Mouse (Mus musculus): ENCODE measurements around the gene Ddx39. TPM values are rescaled to one million over a fixed set of nuclear protein-coding genes. Genes with fewer than 3 reads are reported as not detected.

Ddx39 gene
- 141 and 142 TPM in 2 replicates for polyA plus RNA-seq (2016; fragmentation: Nextera tagmentation; extraction: Ambion mirVana)

- ATAC-seq (ENCODE audit: low FRiP score, low read depth): peak; percentile 100
- H3K9me3 ChIP-seq: no peaks in the 10 kb centered on the region
- peaks cover 9% of the 10 kb centered on the region for H3K36me3 ChIP-seq
- WGBS: under 1% methylated on average over 63 of the region's 63 CpGs
- H3K9ac ChIP-seq: peak within 1 kb of the TSS; percentile 75
- H3K4me3 ChIP-seq: peak within 1 kb of the TSS; percentile 84
- no peaks in the 10 kb centered on the region for H3K27me3 ChIP-seq (replicated peaks)
- H3K4me2 ChIP-seq (replicated peaks): peak within 1 kb of the TSS; percentile 90
- H3K4me1 ChIP-seq: peaks cover 19% of the 10 kb centered on the region
- H3K27ac ChIP-seq: peak within 1 kb of the TSS; percentile 83; the same call in 1 of the 2 replicates
Measured at GRCm38 (mm10) chr8:83715031-83715690, at the start of gene Ddx39. TSS of gene Ddx39 (plus strand) at chr8:83715177.

- Histone ChIP-seq H3K4me1 (peaks cover 39% of the 10 kb centered on the region), H3K36me3 (peaks cover 36% of the 10 kb centered on the region), H3K4me2 (replicated peaks) (0 out of 2 replicates have a peak within 1 kb of the TSS, but pooled peaks have one; percentile 18), H3K9ac (no peak within 1 kb of the TSS), H3K27ac (no peak within 1 kb of the TSS), H3K4me3 (no peak within 1 kb of the TSS), H3K9me3 (no peaks in the 10 kb centered on the region), H3K27me3 (replicated peaks) (peaks cover 15% of the 10 kb centered on the region)
- 35% methylated on average over 14 of the region's 14 CpGs for WGBS
- no peak for ATAC-seq (ENCODE audit: low FRiP score, low read depth)
Measured at GRCm38 (mm10) chr8:83665969-83666865, 48.8 kb upstream of the Ddx39 start, which contains the start of gene Ptger1. TSS of gene Ptger1 (plus strand) at chr8:83666678.

- Histone ChIP-seq H3K9ac (no peak overlapping the region), H3K36me3 (peaks cover 40% of the 10 kb centered on the region), H3K4me3 (no peak overlapping the region), H3K27ac (no peak overlapping the region), H3K9me3 (no peaks in the 10 kb centered on the region), H3K27me3 (replicated peaks) (peaks cover 15% of the 10 kb centered on the region), H3K4me2 (replicated peaks) (0 out of 2 replicates have a peak overlapping the region, but pooled peaks have one; percentile 18), H3K4me1 (peaks cover 33% of the 10 kb centered on the region)
- 87% methylated on average over 3 of the region's 3 CpGs for WGBS
- ATAC-seq (ENCODE audit: low FRiP score, low read depth): no peak
Measured at GRCm38 (mm10) chr8:83666866-83667234, 48.1 kb upstream of the Ddx39 start.

GRCm38 (mm10) chr8:83667526-83667925 lies 47.5 kb upstream of the Ddx39 start:
- ATAC-seq (ENCODE audit: low FRiP score, low read depth): no peak
- Histone ChIP-seq H3K9ac (no peak overlapping the region), H3K36me3 (peaks cover 47% of the 10 kb centered on the region), H3K9me3 (no peaks in the 10 kb centered on the region), H3K4me1 (peaks cover 26% of the 10 kb centered on the region), H3K27me3 (replicated peaks) (peaks cover 15% of the 10 kb centered on the region), H3K4me2 (replicated peaks) (peak overlapping the region; percentile 72), H3K27ac (no peak overlapping the region), H3K4me3 (no peak overlapping the region)
- WGBS: 78% methylated on average over 10 of the region's 10 CpGs

- H3K27me3 ChIP-seq (replicated peaks): peaks cover 15% of the 10 kb centered on the region
- peaks cover 51% of the 10 kb centered on the region for H3K36me3 ChIP-seq
- peak overlapping the region; percentile 54 for H3K9ac ChIP-seq
- H3K27ac ChIP-seq: no peak overlapping the region
- peak; percentile 58 for ATAC-seq (ENCODE audit: low FRiP score, low read depth)
- peaks cover 23% of the 10 kb centered on the region for H3K4me1 ChIP-seq
- 22% methylated on average over 80 of the region's 80 CpGs for WGBS
- H3K9me3 ChIP-seq: no peaks in the 10 kb centered on the region
- H3K4me3 ChIP-seq: peak overlapping the region; percentile 35
- peak overlapping the region; percentile 72 for H3K4me2 ChIP-seq (replicated peaks)
Measured at GRCm38 (mm10) chr8:83668010-83668916, 46.7 kb upstream of the Ddx39 start.

- peak overlapping the region; percentile 54; the same call in 1 of the 2 replicates for H3K9ac ChIP-seq
- no peak overlapping the region for H3K4me3 ChIP-seq
- WGBS: 74% methylated on average over 16 of the region's 16 CpGs
- H3K27me3 ChIP-seq (replicated peaks): peaks cover 15% of the 10 kb centered on the region
- no peaks in the 10 kb centered on the region for H3K9me3 ChIP-seq
- peak overlapping the region; percentile 72; the same call in 1 of the 2 replicates for H3K4me2 ChIP-seq (replicated peaks)
- H3K27ac ChIP-seq: no peak overlapping the region
- peaks cover 49% of the 10 kb centered on the region for H3K36me3 ChIP-seq
- ATAC-seq (ENCODE audit: low FRiP score, low read depth): 0 out of 2 replicates have a peak, but pooled peaks have one; percentile 7
- peaks cover 23% of the 10 kb centered on the region for H3K4me1 ChIP-seq
Measured at GRCm38 (mm10) chr8:83669013-83669412, 46.0 kb upstream of the Ddx39 start.

GRCm38 (mm10) chr8:83672936-83673335 lies 42.0 kb upstream of the Ddx39 start:
- Histone ChIP-seq H3K9me3 (no peaks in the 10 kb centered on the region), H3K4me3 (no peak overlapping the region), H3K27ac (no peak overlapping the region), H3K4me1 (peaks cover 8% of the 10 kb centered on the region), H3K9ac (no peak overlapping the region), H3K36me3 (peaks cover 57% of the 10 kb centered on the region), H3K4me2 (replicated peaks) (no peak overlapping the region), H3K27me3 (replicated peaks) (peaks cover 4% of the 10 kb centered on the region)
- no peak for ATAC-seq (ENCODE audit: low FRiP score, low read depth)
- WGBS: 66% methylated on average over 5 of the region's 5 CpGs

- ATAC-seq (ENCODE audit: low FRiP score, low read depth): no peak
- no peaks in the 10 kb centered on the region for H3K9me3 ChIP-seq
- no peaks in the 10 kb centered on the region for H3K4me1 ChIP-seq
- H3K27me3 ChIP-seq (replicated peaks): no peaks in the 10 kb centered on the region
- H3K4me3 ChIP-seq: no peak overlapping the region
- no peak overlapping the region for H3K9ac ChIP-seq
- WGBS: 90% methylated on average over 5 of the region's 5 CpGs
- no peak overlapping the region for H3K27ac ChIP-seq
- H3K4me2 ChIP-seq (replicated peaks): no peak overlapping the region
- H3K36me3 ChIP-seq: peaks cover 69% of the 10 kb centered on the region
Measured at GRCm38 (mm10) chr8:83674497-83674896, 40.5 kb upstream of the Ddx39 start.

- H3K4me3 ChIP-seq: no peak overlapping the region
- no peak overlapping the region for H3K9ac ChIP-seq
- H3K4me2 ChIP-seq (replicated peaks): no peak overlapping the region
- ATAC-seq (ENCODE audit: low FRiP score, low read depth): no peak
- no peaks in the 10 kb centered on the region for H3K27me3 ChIP-seq (replicated peaks)
- no peaks in the 10 kb centered on the region for H3K9me3 ChIP-seq
- H3K27ac ChIP-seq: no peak overlapping the region
- WGBS: 95% methylated on average over 12 of the region's 12 CpGs
- peaks cover 69% of the 10 kb centered on the region for H3K36me3 ChIP-seq
- H3K4me1 ChIP-seq: no peaks in the 10 kb centered on the region
Measured at GRCm38 (mm10) chr8:83679866-83680265, 35.1 kb upstream of the Ddx39 start.

- Histone ChIP-seq H3K27ac (no peak overlapping the region), H3K27me3 (replicated peaks) (no peaks in the 10 kb centered on the region), H3K4me2 (replicated peaks) (no peak overlapping the region), H3K9me3 (no peaks in the 10 kb centered on the region), H3K9ac (no peak overlapping the region), H3K4me3 (no peak overlapping the region), H3K36me3 (peaks cover 72% of the 10 kb centered on the region), H3K4me1 (no peaks in the 10 kb centered on the region)
- no peak for ATAC-seq (ENCODE audit: low FRiP score, low read depth)
- 92% methylated on average over 5 of the region's 5 CpGs for WGBS
Measured at GRCm38 (mm10) chr8:83680603-83681002, 34.4 kb upstream of the Ddx39 start.

GRCm38 (mm10) chr8:83681099-83681498 lies 33.9 kb upstream of the Ddx39 start:
- H3K4me3 ChIP-seq: no peak overlapping the region
- no peaks in the 10 kb centered on the region for H3K9me3 ChIP-seq
- ATAC-seq (ENCODE audit: low FRiP score, low read depth): no peak
- H3K36me3 ChIP-seq: peaks cover 73% of the 10 kb centered on the region
- H3K4me2 ChIP-seq (replicated peaks): no peak overlapping the region
- H3K27ac ChIP-seq: no peak overlapping the region
- H3K4me1 ChIP-seq: no peaks in the 10 kb centered on the region
- WGBS: 35% methylated on average over 6 of the region's 6 CpGs
- no peak overlapping the region for H3K9ac ChIP-seq
- H3K27me3 ChIP-seq (replicated peaks): no peaks in the 10 kb centered on the region
